Mouse (Mus musculus): ENCODE data around the gene Slco2a1.

- TF ChIP-seq POLR2A (IDR thresholded peaks at IDR 0.05; ENCODE audit: low read depth, low read length) (no peak), CTCF (IDR thresholded peaks at IDR 0.05; ENCODE audit: borderline replicate concordance, insufficient read depth, low read length) (no peak)
These were observed 48.5 kb downstream of the Slco2a1 start for GRCm38 (mm10) chr9:103036971-103037391.
